Mouse (Mus musculus) liver, postnatal 0 days (tissue): ENCODE measurements around the gene Kpna2.

ENCODE experiments used
- CTCF ChIP-seq: sonication (generic); IDR thresholded peaks from 2 replicates; pipeline ENCODE4 v1.5.1; 2016; ENCODE audit warnings: antibody characterized with exemption, low read depth
- EP300 ChIP-seq: IDR thresholded peaks from 2 replicates; pipeline ENCODE4 v1.6.1; 2016; ENCODE audit warnings: antibody characterized with exemption, low read depth, mild to moderate bottlenecking

GRCm38 (mm10) chr11:107039417-107039816 lies 40.1 kb upstream of the Kpna2 start:
- no peak for TF ChIP-seq CTCF
- TF ChIP-seq EP300, result no peak
